Mouse (Mus musculus): ENCODE data around the gene Mfsd1. TPM values are rescaled to one million over a fixed set of nuclear protein-coding genes. Genes with fewer than 3 reads are reported as not detected.

Gene Mfsd1
- total and polyA plus RNA-seq, 2 experiments from 2014 or later = 24.7 to 25.8 TPM

DNA sequence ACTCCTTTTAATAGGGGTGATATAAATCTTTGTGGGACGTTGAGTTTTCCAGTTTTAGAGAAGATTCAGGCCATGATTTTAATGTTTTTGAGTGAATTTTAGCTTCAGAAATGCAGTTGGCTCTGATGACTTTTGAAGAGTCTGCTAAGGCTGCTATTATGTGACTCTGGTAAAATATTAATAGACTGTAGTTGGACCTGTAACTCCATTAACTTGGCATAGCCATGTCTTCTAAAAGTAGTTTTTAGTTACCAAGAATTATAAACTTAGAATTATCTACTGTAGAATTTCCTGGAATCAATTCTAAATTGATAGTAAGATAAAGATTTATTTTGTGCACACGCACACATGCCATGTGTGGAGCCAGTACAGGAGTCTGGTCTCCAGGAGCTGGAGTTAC is 4.0 kb downstream of the Mfsd1 start:
- H3K4me1 ChIP-seq (ENCODE audit: insufficient read depth, low read length) = 0 out of 2 replicates have a peak, but pooled peaks cover 3% of the 10 kb centered on the region
- DNase-seq (ENCODE audit: low spot score) (no peak), ATAC-seq (ENCODE audit: low FRiP score) (no peak)
- no peaks in the 10 kb centered on the region for H3K27me3 ChIP-seq (ENCODE audit: insufficient read depth, low read length)
- H3K4me2 ChIP-seq (ENCODE audit: low read depth, low read length, poor library complexity, severe bottlenecking) = no peak overlapping the region
- peaks cover 35% of the 10 kb centered on the region for H3K36me3 ChIP-seq (ENCODE audit: insufficient read depth, low read length)
- WGBS = 94% methylated on average over 2 of the region's 2 CpGs
- H3K9me3 ChIP-seq (ENCODE audit: low read length) = no peaks in the 10 kb centered on the region
- H3K9ac ChIP-seq (replicated peaks; ENCODE audit: low read length, poor library complexity, severe bottlenecking) = no peak overlapping the region
- no peak overlapping the region for H3K4me3 ChIP-seq (ENCODE audit: low read depth, low read length)
- no peak for TF ChIP-seq CTCF (IDR thresholded peaks at IDR 0.05)
- H3K27ac ChIP-seq (ENCODE audit: low read depth, low read length) = no peak overlapping the region

DNA sequence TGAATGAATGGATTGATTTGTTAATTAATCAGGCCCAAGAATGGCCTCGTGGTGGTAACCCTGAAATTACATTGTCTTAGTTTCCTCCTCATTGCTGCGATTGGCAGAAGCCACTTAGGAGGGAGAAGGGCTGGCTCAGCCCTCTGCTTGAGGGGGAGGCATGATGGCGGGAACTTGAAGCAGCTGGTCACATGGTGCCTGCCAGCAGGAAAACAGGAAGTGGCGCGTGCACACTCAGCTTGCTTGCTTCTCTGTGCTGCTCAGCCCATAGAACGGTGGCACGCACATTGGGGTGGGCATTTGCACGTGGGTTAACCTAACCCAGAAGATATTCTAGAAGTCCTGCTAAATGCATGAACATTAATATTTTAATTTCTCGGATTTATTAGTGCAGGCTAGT is 4.9 kb downstream of the Mfsd1 start:
- DNase-seq (ENCODE audit: low spot score) = no peak

DNA sequence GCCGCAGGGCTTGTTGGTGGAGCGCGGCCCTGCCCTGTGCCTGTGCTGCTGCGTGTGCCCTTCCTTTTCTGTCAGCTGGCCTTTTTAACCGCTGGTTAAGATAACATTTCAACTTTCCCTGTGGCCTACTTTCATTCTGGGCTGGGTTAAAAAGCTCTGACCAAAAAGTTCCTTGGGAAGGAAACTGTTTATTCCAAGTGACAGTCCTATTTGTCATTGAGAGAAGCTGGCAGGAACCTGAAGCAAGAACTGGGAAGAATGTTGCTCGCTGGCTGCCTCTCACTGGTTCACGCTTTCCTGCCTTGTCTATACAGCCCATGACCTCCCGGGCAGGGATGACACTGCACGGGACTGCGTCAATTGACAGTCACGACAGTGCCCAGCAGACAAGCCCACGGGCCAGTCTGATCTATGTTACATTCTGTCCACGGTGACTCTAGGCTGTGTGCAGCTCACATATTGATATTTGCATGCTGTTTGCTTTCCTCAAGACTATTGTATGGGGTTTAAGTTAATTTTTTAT is 19.1 kb downstream of the Mfsd1 start:
- Histone ChIP-seq H3K4me1 (ENCODE audit: insufficient read depth, low read length) (no peaks in the 10 kb centered on the region), H3K36me3 (ENCODE audit: insufficient read depth, low read length) (peaks cover 41% of the 10 kb centered on the region), H3K27ac (ENCODE audit: low read depth, low read length) (no peak overlapping the region), H3K9ac (replicated peaks; ENCODE audit: low read length, poor library complexity, severe bottlenecking) (no peak overlapping the region), H3K27me3 (ENCODE audit: insufficient read depth, low read length) (no peaks in the 10 kb centered on the region), H3K4me3 (ENCODE audit: low read depth, low read length) (no peak overlapping the region), H3K9me3 (ENCODE audit: low read length) (no peaks in the 10 kb centered on the region), H3K4me2 (ENCODE audit: low read depth, low read length, poor library complexity, severe bottlenecking) (no peak overlapping the region)
- DNase-seq (ENCODE audit: low spot score) (no peak), ATAC-seq (ENCODE audit: low FRiP score) (no peak)
- TF ChIP-seq CTCF (IDR thresholded peaks at IDR 0.05) = no peak
- WGBS = 92% methylated on average over 13 of the region's 13 CpGs

More for the DNA sequence above, 4.9 kb downstream of the Mfsd1 start:
- ATAC-seq (ENCODE audit: low FRiP score) = no peak
- H3K27me3 ChIP-seq (ENCODE audit: insufficient read depth, low read length) = no peaks in the 10 kb centered on the region
- 0 out of 2 replicates have a peak, but pooled peaks cover 3% of the 10 kb centered on the region for H3K4me1 ChIP-seq (ENCODE audit: insufficient read depth, low read length)
- H3K27ac ChIP-seq (ENCODE audit: low read depth, low read length) = no peak overlapping the region
- peaks cover 39% of the 10 kb centered on the region for H3K36me3 ChIP-seq (ENCODE audit: insufficient read depth, low read length)
- TF ChIP-seq CTCF (IDR thresholded peaks at IDR 0.05) = no peak
- H3K4me3 ChIP-seq (ENCODE audit: low read depth, low read length) = no peak overlapping the region
- WGBS = 86% methylated on average over 9 of the region's 9 CpGs
- H3K4me2 ChIP-seq (ENCODE audit: low read depth, low read length, poor library complexity, severe bottlenecking) = no peak overlapping the region
- no peak overlapping the region for H3K9ac ChIP-seq (replicated peaks; ENCODE audit: low read length, poor library complexity, severe bottlenecking)
- no peaks in the 10 kb centered on the region for H3K9me3 ChIP-seq (ENCODE audit: low read length)

DNA sequence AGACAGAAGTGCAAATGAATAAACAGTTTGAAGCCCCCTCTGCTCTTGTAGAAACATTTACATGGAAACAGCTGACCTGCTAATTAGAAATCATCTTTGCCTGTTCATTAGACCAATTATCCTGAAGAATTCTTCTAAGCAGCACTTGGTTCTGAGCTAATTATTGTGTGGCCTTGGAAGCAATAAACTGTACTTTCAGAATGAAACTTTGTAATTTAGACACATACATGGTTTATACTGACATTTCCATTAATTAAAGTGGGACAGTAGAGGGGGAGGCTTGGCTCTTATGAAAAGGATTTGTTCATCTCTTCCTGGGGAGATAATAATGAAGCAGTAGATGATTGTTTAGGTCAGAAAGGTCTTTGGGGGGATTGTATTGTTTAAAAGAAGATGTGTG is 35.7 kb downstream of the Mfsd1 start:
- no peaks in the 10 kb centered on the region for H3K4me1 ChIP-seq (ENCODE audit: insufficient read depth, low read length)
- H3K36me3 ChIP-seq (ENCODE audit: insufficient read depth, low read length) = no peaks in the 10 kb centered on the region
- no peak for TF ChIP-seq CTCF (IDR thresholded peaks at IDR 0.05)
- DNase-seq (ENCODE audit: low spot score) (no peak), ATAC-seq (ENCODE audit: low FRiP score) (no peak)
- no peaks in the 10 kb centered on the region for H3K9me3 ChIP-seq (ENCODE audit: low read length)
- no peak overlapping the region for H3K9ac ChIP-seq (replicated peaks; ENCODE audit: low read length, poor library complexity, severe bottlenecking)
- H3K4me2 ChIP-seq (ENCODE audit: low read depth, low read length, poor library complexity, severe bottlenecking) = no peak overlapping the region
- H3K4me3 ChIP-seq (ENCODE audit: low read depth, low read length) = no peak overlapping the region
- H3K27me3 ChIP-seq (ENCODE audit: insufficient read depth, low read length) = no peaks in the 10 kb centered on the region
- H3K27ac ChIP-seq (ENCODE audit: low read depth, low read length) = no peak overlapping the region

DNA sequence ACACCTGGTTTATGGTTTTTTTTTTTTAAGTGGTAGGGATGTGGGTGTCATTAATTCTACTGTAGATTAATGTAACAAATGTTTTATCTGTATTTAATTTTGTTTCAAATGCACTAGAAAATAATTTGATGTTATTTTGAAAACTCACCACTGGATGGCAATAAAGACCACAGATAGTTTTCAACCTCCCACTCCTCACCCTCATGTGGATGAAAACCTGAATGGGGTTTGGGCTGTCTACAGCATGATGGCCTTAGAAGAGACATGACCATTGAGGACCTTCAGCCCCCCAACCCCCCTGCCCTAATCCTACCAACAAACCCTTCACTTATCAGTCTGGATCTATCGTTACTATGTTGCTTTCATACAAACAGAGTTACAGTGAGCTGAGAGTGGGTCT is 42.1 kb downstream of the Mfsd1 start:
- 77% methylated on average over 1 of the region's 1 CpGs for WGBS
- H3K27ac ChIP-seq (ENCODE audit: low read depth, low read length) = no peak overlapping the region
- H3K4me2 ChIP-seq (ENCODE audit: low read depth, low read length, poor library complexity, severe bottlenecking) = no peak overlapping the region
- no peaks in the 10 kb centered on the region for H3K27me3 ChIP-seq (ENCODE audit: insufficient read depth, low read length)
- no peaks in the 10 kb centered on the region for H3K4me1 ChIP-seq (ENCODE audit: insufficient read depth, low read length)
- peak; percentile 59; the same call in 1 of the 2 replicates for ATAC-seq (ENCODE audit: low FRiP score)
- peak; percentile 64 for DNase-seq (ENCODE audit: low spot score)
- no peak overlapping the region for H3K9ac ChIP-seq (replicated peaks; ENCODE audit: low read length, poor library complexity, severe bottlenecking)
- H3K36me3 ChIP-seq (ENCODE audit: insufficient read depth, low read length) = no peaks in the 10 kb centered on the region
- TF ChIP-seq CTCF (IDR thresholded peaks at IDR 0.05) = peak; percentile 75
- no peaks in the 10 kb centered on the region for H3K9me3 ChIP-seq (ENCODE audit: low read length)
- H3K4me3 ChIP-seq (ENCODE audit: low read depth, low read length) = no peak overlapping the region

DNA sequence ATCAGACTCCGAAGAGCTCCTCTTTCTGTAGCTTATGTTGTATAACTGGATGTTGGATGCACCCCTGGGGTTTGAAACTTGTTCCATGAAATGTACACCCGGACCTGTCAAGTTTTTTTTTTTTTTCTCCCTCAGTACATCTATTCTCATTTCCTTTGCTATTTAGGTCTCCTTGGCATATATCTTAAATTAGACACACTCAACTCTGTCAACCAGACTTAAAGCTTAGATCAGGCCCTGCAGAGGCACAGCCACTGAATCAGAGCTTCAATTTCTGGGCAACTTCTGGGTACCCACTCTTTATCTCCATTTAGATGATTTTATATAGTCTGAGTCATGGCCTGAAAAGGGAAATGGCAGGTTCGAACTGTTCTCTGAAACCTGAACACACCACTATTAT is 60.6 kb downstream of the Mfsd1 start:
- Histone ChIP-seq H3K36me3 (ENCODE audit: insufficient read depth, low read length) (no peaks in the 10 kb centered on the region), H3K4me3 (ENCODE audit: low read depth, low read length) (no peak overlapping the region), H3K27ac (ENCODE audit: low read depth, low read length) (no peak overlapping the region), H3K4me1 (ENCODE audit: insufficient read depth, low read length) (no peaks in the 10 kb centered on the region), H3K9me3 (ENCODE audit: low read length) (no peaks in the 10 kb centered on the region), H3K4me2 (ENCODE audit: low read depth, low read length, poor library complexity, severe bottlenecking) (no peak overlapping the region), H3K9ac (replicated peaks; ENCODE audit: low read length, poor library complexity, severe bottlenecking) (no peak overlapping the region), H3K27me3 (ENCODE audit: insufficient read depth, low read length) (no peaks in the 10 kb centered on the region)
- DNase-seq (ENCODE audit: low spot score) = no peak
- TF ChIP-seq CTCF (IDR thresholded peaks at IDR 0.05) = no peak
- ATAC-seq (ENCODE audit: low FRiP score) = no peak
- 89% methylated on average over 3 of the region's 3 CpGs for WGBS
